Mouse (Mus musculus) adrenal gland (tissue): ENCODE data around the gene Ankrd23.

Experiments
- intact Hi-C: fragments of 180-260 bp; cut with DNase I; formaldehyde crosslinking; loops from one replicate; pipeline ENCODE4 v1.15.1; 2025

Ankrd23 gene

GRCm38 (mm10) chr1:36546888-36547471 is 10.3 kb upstream of the Ankrd23 start, which contains the start of gene Ankrd39:
Gene Ankrd39 (minus strand): TSS chr1:36547445.
- intact Hi-C loops: loop anchor here (2.0 kb wide), 2 partner anchors 88 to 138 kb away; no protein-coding TSS in a partner anchor

GRCm38 (mm10) chr1:36545845-36546600 is 9.3 kb upstream of the Ankrd23 start:
- intact Hi-C loops: loop anchor here (2.0 kb wide), 2 partner anchors 89 to 139 kb away; no protein-coding TSS in a partner anchor

GRCm38 (mm10) chr1:36545382-36545781 is 8.7 kb upstream of the Ankrd23 start:
- intact Hi-C loops: no loop called here

GRCm38 (mm10) chr1:36542925-36543324 is 6.2 kb upstream of the Ankrd23 start:
- intact Hi-C loops: no loop called here

GRCm38 (mm10) chr1:36541844-36542243 is 5.2 kb upstream of the Ankrd23 start:
- intact Hi-C loops: no loop called here

- intact Hi-C loops: no loop called here
Measured at GRCm38 (mm10) chr1:36540807-36541206, 4.1 kb upstream of the Ankrd23 start.

GRCm38 (mm10) chr1:36540132-36540531 is 3.4 kb upstream of the Ankrd23 start:
- intact Hi-C loops: no loop called here

GRCm38 (mm10) chr1:36539186-36539585 is 2.5 kb upstream of the Ankrd23 start, which contains the start of gene Gm42417:
Gene Gm42417 (minus strand): TSS chr1:36539429.
- intact Hi-C loops: loop anchor here (2.0 kb wide), 1 partner anchor 26 kb away; no protein-coding TSS in a partner anchor

GRCm38 (mm10) chr1:36538727-36539126 is 2.0 kb upstream of the Ankrd23 start:
- intact Hi-C loops: loop anchor here (2.0 kb wide), 1 partner anchor 26 kb away; no protein-coding TSS in a partner anchor

GRCm38 (mm10) chr1:36536397-36536728 is 320 bp downstream of the Ankrd23 start:
- intact Hi-C loops: no loop called here

- intact Hi-C loops: no loop called here
Measured at GRCm38 (mm10) chr1:36535477-36536396, 946 bp downstream of the Ankrd23 start.

- intact Hi-C loops: no loop called here
Measured at GRCm38 (mm10) chr1:36534595-36535058, 2.1 kb downstream of the Ankrd23 start.

- intact Hi-C loops: no loop called here
Measured at GRCm38 (mm10) chr1:36533546-36533945, 3.1 kb downstream of the Ankrd23 start.

GRCm38 (mm10) chr1:36531461-36531860 is 5.2 kb downstream of the Ankrd23 start:
- intact Hi-C loops: no loop called here

- intact Hi-C loops: no loop called here
Measured at GRCm38 (mm10) chr1:36530962-36531361, 5.7 kb downstream of the Ankrd23 start.

- intact Hi-C loops: no loop called here
Measured at GRCm38 (mm10) chr1:36530485-36530884, 6.2 kb downstream of the Ankrd23 start.

- intact Hi-C loops: no loop called here
Measured at GRCm38 (mm10) chr1:36529875-36530274, 6.8 kb downstream of the Ankrd23 start.

GRCm38 (mm10) chr1:36529274-36529673 is 7.4 kb downstream of the Ankrd23 start:
- intact Hi-C loops: no loop called here

- intact Hi-C loops: no loop called here
Measured at GRCm38 (mm10) chr1:36528351-36528750, 8.3 kb downstream of the Ankrd23 start.

- intact Hi-C loops: no loop called here
Measured at GRCm38 (mm10) chr1:36526903-36527302, 9.8 kb downstream of the Ankrd23 start.

GRCm38 (mm10) chr1:36525774-36526173 is 10.9 kb downstream of the Ankrd23 start:
- intact Hi-C loops: no loop called here
